Mouse (Mus musculus): ENCODE results near the gene Alg14.

Alg14 gene

DNA sequence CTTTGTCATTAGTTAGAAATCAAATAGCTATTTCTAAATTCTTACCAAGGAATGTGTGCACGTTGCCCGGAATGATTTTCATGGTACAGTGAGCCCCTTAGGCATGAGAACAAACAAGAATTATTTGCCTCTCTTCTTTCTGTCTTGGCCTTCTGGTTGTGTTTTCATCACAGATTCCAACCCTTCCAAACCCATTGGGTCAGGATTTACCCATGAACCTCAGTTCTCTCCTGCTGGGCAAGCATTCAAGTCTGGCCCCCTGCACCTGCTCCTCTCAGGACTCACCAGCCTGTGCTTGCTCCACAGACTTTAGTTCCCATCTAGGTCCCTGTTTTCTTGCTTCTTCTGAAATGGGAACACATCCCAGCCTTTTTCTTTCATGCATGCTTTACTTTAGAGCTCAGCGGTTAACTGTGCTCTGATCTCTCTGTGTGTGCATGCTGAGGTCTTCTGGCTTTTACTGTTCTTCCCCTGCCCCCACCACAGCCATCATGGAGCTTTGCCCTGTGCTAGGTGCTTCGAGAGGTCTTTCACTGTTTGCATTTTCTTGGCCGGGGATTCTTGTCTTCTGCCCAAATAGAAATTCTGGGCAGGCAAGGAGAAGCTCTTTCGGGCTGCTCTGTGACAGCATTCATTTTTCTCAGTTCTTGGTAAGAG is 44.8 kb downstream of the Alg14 start:
- no peak for DNase-seq (ENCODE audit: low spot score)

DNA sequence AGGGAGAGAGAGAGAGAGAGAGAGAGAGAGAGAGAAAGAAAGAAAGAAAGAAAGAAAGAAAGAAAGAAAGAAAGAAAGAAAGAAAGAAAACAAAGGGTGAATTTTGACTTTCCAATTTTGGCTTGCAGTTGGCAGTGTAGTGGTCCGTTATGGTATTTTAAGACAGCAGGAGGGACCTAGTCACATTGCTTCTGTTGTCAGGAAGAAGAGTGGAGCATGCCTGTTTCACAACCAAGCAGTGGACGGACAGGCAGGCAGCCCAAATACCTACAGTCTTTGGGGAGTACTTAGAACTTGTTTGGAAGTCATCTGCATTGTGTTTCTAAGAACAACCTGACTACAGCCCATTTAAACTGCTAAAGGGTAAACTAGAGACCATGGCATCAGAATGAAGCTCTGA is 47.1 kb downstream of the Alg14 start:
- DNase-seq (ENCODE audit: low spot score): no peak

DNA sequence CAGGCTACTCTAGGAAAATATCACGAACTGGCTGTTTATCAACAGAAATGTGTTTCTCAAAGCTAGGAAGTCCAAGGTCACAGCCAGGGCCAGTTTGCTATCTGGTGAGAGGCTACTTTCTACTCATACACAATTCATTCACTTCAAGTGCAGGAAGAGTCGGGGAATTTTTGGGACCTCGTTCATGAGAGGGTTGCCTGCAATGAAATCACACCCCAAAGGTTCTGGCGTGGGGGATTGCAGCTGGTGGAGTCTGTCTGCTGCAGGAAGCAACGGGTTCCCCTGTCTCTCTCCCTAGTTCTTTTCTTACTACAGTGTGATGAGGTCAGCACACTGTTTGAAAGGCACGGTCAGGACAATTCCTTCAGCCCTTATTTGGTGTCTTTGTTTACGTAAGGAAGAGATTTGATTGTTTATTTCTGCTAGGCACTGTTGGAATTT is 48.8 kb downstream of the Alg14 start:
- peak; percentile 61 for DNase-seq (ENCODE audit: low spot score)

DNA sequence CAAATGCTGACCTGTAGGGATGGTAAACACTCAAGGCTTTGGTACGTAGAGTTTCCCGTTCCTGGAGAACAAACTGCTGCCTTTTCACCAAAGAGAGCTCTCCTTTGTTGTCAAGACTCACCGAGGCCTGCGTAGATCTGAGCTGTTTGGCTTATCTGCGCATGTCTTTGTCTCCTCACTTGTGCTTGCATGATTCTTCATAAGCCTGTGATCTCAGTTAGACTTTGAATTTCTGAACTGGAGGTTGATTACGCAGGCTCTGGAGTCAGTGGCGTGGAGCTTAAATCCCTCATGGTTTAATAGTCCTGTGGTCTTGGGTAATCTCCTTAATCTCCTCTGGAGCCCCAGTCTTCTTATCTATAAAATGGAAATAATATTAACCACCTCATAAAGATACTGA is 51.7 kb downstream of the Alg14 start:
- no peak for DNase-seq (ENCODE audit: low spot score)

DNA sequence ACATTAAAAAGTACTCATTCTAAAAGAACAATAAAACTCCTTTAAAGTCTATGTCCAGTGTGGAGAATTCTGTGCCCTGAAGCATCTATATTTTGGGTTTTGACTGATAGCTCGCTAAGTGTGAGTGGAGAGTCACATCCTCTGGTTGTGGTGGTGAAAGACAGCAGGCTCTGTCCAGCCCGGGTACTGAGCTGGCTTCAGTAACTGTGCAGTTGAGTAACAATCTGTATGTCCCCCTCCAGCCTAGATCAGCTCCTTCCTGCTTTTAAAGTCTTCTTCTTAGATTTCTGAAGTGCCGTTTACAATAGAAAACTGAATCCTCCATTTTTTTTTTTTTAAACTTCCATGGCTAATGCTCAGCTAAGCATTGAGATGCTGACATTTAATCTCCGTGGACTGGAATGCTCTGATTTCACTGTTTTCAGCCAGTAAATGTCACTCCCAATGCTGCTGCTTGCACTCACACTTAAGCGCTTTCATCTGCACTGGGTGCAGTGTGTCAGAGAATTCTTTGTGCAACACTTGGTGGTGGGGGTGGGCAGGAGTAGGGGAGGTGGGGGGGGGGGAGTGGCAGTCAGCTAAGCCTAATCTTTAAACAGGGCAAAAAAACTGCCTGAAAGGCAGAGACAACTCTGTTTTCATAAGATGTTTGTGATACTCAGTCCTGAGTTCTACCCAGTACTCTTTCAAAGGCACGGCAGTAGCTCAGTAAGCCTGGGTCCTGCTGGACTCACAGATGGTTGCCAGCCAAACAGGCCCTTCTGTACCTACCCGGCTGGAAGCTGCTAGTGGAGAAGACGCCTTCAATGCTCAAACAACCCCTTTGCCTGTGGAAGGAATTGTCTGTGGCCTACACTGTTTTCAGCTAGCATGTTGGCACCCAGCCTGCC is 52.7 kb downstream of the Alg14 start:
- no peak for DNase-seq (ENCODE audit: low spot score)

DNA sequence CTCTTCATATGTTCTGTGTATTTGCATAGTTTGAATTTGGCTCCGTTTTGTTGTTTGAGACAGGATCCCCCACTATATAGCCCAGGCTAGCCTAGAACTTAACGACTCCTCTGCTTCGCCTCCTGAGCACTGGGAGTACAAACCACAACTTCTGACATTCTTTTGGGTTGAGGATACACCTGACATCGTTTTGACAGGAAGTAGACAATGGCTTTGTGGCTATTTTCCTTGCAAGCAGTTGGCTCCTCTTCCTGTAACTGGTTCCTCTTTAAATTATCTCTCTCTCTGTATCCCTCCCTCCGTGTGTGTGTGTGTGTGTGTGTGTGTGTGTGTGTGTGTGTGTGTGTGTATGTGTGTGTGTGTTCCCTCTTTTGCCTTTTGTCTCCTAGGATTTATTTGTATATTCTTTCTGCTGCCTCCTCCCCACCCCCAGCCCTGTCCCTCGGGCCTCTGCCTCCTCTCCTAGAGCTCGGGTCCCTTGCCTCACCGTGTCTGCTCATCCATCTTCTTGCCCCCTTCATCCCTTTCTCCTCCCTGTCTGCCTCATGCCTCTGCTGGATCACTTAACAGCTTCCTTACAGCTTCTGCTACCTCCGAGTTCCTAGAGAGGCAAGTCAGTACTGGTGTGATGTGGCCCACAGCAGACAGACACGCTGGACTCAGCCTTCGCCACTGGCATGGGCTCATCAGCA is 53.5 kb downstream of the Alg14 start:
- DNase-seq (ENCODE audit: low spot score): no peak

DNA sequence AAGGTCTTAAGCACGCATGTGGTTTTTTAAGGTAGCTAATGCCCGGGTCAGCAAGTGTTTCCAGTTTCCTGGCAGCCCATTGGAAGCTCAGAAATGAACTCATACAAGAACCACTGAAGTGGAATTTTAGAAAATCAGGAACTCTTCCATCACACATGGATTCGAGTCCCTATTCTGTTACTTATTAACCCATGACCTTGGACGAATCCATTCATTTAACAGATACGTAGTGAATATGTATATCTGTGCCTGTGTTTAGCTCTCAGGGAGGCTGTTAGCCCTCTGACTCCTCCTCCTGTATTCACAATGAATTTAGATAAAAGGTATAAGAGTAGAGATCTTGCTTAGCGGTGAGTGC is 54.0 kb downstream of the Alg14 start:
- DNase-seq (ENCODE audit: low spot score): no peak

DNA sequence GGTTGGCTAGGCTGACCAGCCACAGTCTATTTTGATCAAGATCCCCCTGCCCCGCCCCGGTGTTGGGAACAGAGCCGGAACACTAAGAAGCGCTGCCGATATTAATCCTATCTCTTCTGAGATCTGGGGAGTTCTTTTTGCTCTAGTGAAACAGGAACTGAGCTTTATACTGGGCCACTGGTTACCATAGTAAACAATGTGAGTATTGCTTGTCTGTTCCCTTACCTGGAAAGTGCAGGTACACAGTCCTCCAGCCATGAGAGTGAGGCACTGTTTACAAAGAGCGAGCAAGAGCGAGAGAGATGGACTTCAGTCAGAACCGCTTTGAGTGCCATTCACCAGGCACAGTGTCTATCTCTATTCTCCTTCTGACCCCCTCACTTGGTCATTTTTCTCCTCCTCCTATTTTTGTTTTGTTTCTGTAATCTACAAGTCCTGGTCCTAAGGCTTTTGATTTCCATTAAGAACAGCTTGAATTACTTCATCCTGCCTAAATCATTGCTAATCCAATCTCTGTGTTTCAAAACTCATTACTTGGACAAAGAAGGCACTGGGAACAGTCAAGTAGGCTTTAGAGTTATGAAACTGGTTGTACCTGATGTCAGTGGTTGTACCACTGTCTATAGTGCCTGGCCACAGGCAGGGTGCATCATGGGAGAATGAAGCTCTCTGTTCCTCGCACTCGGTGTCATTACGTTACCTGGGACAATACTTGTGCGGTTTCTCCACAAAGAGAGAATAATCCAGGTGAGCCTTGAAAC is 55.1 kb downstream of the Alg14 start:
- DNase-seq (ENCODE audit: low spot score): no peak

DNA sequence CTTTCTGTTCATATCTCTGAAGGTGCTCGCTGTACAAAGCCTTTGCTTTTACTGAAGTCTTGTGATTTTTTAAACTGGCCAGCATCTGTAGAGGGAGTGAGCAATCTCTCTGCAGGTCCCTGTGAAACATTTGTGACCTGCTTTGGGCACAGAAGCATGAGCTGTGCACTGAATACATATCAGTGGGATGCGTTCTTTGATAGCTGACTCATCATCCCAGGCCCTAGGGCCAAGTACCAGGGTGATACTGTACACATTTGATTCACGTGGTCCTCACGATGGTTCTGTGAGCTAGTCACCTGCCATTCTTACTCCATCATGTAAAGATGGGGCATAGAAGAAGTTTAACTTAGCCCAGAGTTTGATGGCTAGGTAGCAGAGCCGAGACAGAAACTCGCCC is 57.2 kb downstream of the Alg14 start:
- DNase-seq (ENCODE audit: low spot score): no peak

DNA sequence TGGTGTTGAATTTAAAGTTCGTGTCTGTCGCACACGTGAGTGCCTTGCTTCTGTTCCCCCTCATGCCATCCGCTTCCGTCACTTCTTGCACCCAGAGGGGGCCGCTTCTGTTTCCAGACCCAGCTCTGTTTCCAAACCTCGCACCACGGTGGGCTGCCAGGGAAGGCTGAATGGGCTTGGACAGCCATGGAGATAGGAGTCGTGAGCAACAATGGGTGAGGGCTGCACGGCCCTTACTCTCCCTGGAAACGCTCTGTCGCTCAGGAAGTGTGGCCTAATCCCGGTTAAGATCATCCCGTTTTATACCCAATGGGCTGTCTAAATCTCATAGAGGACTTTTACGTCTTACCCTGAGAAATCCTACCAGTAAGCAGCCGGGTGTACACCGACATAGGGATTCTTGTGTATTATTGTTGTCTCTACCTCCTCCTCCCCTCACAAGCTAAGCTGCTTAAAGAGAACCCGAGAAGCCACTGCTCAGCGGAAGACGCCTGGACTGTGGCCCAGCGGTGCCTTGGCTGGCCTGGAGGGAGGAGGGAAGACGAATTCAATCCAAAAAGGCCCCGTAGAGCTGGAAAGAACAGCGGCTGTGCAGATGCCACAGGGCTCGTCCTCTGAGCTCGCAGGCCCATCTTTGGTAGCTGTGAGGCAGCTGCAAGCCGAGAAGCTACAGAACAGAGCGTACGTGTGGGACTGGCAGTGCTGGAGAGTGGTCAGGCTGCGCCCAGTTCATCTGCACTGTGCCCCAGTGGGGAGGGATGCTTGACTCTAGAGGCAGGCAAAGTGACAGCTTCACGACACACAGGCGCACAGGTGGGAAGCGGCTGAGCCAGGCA is 58.0 kb downstream of the Alg14 start:
- no peak for DNase-seq (ENCODE audit: low spot score)

DNA sequence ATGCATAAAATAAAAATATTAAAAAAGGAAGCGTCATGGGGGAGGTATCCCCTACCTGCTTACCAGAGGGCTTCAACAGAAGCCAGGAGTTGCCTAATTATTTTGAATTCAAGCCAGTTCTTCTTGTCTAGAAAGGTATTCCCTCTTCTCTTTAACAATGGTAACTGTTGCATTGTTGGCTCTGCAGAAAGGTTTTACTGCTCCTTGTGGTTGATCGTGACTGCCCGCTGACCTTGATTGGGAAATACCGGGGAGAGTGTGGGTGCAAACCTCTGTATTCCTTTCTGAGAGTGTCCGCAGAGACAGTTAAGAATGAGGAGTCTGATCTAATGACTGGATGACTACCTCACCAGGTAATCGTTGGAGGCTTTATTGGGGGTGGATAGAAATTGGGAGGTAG is 59.7 kb downstream of the Alg14 start:
- DNase-seq (ENCODE audit: low spot score): no peak

DNA sequence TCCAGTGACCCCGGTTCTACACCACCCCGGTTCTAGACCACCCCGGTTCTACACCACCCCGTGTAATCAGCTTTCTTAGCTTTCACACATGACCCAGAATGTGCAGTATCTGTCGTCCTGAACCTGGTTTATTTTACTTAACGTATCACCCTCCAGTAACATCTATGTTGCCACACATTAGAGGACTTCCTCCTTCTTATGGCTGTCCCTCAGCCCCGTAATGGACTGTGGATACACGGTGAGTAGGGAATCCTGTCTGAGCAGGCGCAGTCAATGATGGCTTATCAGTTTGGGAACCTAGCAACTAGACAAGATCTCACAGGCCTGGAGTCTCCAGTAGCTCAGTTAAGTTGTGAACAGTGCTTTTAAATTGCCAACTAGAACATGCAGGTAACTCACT is 62.7 kb downstream of the Alg14 start:
- no peak for DNase-seq (ENCODE audit: low spot score)

DNA sequence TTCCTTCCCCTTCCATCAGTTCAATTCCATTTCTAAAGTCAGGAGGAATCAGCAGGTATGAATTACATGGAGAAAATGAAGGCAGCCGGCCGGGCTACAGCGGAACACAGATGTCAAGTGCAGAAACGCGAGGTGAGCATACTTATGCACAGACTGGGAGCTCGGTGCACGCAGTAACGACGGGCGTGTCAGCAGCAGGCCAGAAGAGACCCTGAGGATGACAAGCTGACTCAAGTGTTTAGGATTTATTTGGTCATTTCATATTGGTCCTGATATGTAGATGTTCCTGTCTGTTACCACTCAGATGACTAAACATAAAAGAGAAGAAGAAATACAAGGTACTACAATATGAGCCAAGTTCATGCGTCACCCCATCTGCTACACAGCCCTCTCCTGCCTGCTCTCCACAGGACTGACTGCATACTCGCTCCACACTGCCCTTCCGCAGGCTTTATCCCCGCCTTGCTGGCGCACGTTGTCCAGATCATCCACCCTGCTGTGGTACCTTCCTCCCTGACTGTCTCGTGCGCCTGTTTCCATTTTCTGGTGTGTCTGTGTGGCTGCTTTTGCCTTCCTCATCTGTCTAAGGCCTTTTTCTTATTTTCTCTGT is 63.4 kb downstream of the Alg14 start:
- DNase-seq (ENCODE audit: low spot score): no peak

DNA sequence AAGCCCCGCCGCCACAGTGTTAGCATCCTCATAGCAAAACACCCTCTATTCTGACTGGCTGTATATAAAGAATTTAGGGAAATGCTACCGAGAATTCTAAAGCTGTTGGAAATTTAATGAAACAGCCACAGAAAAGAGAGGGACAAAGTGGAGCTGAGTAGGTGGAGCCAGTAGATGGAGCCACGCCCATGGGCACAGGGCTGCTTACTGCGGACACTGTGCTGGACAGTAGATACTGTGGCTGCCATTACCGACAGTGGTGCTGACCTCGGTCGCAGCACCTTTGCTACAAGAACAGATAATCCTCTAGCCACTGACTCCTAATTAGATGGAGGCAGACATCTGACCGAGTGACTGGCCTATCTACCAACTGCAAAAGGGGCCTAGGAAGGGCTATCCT is 64.0 kb downstream of the Alg14 start:
- no peak for DNase-seq (ENCODE audit: low spot score)

DNA sequence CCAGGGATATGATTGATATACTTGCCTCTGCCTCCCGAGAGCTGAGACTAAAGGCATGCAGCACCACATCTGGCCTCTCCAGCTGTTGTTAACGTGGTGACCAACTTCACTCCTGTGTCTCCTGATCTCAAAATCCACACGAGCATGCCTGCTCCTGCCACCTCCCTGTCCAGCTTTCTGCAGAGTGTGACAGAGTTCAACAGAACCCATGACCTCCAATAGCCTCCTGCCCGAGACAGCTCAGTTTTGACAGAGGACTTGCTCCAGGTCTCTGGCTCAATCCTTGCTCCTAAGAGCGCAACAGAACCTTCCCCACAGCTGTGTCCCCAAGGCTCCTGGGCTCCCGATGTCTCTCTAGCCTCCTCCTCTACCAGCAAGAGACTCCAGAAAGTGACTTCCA is 64.5 kb downstream of the Alg14 start:
- no peak for DNase-seq (ENCODE audit: low spot score)

DNA sequence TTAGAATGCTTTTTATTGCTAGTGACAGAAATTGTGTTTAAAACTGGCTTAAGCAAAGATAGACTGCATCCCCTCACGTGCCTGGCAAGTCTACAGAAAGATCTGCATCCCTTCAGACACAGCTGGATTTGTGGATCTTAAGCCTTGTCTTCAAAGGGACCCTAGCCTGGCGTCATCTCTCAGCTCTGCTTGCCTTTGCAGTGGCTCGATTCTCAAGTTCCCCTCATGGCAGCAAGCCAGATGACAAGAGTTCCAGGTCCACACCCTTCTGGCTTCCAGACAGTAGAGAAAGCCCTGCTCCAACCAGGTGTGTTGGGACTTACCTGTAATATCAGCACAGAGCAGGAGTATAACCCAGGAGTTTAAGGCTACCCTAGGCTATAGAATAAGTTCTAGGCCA is 65.5 kb downstream of the Alg14 start:
- no peak for DNase-seq (ENCODE audit: low spot score)

DNA sequence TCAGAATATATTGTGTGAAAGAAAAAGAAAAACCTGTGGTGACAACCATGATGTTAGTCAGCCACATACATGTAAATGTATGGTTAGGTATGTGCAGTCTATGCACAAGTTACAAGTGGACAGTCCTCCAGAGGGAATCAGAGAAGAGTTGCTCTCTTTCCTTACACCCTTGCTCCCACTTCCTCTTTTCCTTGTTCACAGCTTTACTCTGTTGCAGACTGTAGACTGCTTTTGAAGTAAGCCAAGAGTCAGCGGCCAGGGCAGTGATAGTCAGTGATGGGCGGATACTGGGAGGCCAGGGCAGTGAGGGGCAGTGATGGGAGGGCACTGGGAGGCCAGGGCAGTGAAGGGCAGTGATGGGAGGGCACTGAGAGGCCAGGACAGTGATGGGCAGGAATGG is 66.7 kb downstream of the Alg14 start:
- no peak for DNase-seq (ENCODE audit: low spot score)

DNA sequence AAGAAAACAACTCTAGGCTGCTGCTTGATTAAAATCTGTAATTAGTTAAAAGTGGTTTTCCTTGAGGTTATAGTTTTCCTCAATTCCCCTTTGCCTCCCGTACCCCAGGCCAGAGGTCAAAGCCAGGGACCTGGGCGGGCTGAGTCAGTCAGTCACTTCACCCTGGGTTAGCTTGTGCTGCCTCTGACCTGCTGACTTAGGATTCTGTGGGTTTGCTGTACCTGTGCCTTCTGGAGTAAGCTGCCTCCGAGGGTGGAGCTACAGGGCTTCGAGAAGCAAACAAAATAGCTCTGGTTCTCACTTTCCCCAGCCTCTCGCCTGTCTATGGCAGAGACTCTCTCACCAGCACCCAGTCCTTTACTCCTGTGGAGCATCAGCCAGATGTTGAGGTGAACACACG is 67.3 kb downstream of the Alg14 start:
- no peak for DNase-seq (ENCODE audit: low spot score)

DNA sequence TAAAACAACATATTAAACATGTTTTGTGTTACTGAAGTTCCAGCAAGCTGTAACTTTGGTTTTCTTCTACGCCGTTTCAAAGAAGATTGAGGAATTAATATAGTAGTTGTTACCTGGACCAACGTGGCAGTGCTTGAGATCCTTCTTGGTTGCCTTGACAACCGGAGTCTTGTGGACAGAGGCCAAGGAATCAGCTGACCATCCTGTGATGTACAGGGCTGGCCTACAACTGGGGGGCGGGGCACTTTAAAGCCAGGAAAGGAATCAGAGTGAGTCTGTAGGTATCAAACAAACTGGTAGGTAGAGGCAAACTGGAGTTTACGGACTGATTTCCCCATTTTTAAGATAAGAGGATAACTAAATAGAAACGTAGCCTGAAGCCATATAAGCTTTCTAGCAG is 67.7 kb downstream of the Alg14 start:
- DNase-seq (ENCODE audit: low spot score): no peak

DNA sequence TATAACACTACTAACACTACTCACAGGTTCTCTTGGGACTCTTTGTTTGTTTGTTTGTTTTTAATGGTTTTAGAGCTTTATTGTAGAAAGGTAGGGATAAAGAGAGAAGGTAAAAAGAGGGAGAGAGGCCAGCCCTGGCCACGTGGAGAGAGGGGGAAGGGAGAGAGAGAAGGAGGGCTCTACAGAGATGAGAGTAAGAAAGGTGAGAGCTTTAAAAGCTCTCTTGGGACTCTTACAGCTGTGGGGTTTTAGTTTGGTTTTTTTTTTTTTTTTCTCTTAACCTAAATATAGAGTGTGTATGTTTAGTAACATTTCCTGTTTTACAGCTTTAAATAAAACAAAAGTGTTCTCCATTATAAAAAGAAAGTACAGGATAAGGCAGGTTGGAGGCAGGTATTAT is 70.4 kb downstream of the Alg14 start:
- no peak for DNase-seq (ENCODE audit: low spot score)

DNA sequence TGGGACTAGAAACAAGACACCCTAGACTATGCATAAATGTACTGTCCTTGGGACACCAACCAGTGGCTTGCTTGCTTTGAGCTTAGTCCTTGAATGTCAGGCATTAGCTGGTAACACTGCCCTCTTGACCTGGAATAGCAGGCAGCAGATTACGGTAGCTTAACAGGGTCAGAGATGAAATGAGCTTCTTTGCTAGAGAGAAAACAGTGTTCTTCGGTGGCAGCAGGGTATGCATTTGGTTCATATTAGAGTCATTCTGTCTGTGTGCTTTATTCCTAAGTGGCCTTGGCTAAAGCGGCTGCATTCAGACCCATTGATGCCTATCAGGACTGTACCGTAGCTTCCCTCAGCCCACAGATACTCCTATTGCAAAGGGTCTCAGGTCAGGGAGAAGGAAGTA is 72.8 kb downstream of the Alg14 start:
- DNase-seq (ENCODE audit: low spot score): no peak

All from ovary, adult 18-20 months (tissue).